Mouse (Mus musculus): ENCODE measurements around the gene Ptgis.

GRCm38 (mm10) chr2:167219154-167219775 lies 21.1 kb downstream of the Ptgis start:
- TF ChIP-seq FLI1 (IDR thresholded peaks at IDR 0.05; ENCODE audit: low read length) = no peak
- no peak for TF ChIP-seq GATA1 (IDR thresholded peaks at IDR 0.05; ENCODE audit: borderline replicate concordance, low read length)

Measured in megakaryocyte, embryonic 14.5 days (primary cell).